Mouse (Mus musculus): ENCODE results near the gene Chd2.
A peak's percentile ranks its signal among the peaks of the same experiment; 100 is the strongest.
"Not testable (repeated sequence)": the region's sequence is repeated elsewhere in the genome, so short reads cannot be mapped to it uniquely, and the experiment has no call there.

The Chd2 gene

DNA sequence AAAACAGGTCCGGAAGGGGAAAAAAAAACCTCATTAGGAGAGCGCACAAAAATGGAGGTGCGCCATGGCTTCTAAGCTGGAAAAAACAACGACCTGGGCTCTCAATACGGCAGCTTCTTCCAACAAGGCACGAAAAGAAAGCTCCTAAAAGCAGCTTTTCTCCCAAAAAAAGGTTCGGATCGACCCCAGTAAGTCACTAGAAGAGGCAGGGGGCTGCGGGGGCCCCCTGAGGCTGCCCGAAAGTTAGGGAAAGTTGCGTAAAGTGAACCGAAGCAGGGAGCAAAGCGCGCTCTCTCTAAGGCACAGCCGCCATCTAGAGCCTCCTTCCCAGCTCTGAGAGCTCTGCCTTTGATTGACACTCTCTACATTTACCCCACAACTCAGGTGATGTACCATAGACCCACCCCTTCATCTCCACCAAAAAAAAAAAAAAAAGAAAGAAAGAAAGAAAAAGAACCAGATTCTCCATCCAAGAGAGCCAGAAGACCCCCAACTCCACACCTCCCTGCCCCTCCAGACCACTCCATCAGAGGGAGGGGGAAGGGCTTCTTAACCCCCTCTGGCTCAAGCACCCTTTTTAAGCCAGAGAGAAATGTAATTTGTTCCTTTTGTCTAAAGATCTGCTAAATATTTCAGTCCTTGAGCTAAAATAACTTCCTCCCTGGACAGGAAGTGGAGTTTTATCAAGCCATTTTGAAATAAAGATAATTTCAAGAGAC, at the start of gene Chd2:
Gene Chd2, minus strand, starts transcription at position 419 of the 719 bp plus-strand sequence.
- peak; percentile 64 for DNase-seq (ENCODE audit: low read depth, low spot score)

DNA sequence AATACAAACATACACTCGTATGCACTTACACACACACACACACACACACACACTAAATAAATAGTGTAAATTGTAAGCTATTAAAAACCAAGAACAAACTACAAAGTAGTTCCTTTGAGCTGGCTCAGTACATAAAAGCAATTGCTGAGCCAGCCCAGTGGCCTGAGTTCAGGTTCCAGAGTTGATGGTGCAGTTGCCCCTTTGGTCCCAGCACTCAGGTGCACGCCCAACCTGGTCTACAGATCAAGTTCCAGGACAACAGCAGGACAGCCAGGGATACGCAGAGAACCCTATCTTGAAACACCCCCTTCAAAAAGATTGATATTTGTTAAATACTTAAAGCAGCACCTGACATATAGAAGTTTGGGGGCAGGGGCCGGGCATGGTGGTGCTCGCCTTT, 49.1 kb upstream of the Chd2 start:
- no peak for DNase-seq (ENCODE audit: low read depth, low spot score)

DNA sequence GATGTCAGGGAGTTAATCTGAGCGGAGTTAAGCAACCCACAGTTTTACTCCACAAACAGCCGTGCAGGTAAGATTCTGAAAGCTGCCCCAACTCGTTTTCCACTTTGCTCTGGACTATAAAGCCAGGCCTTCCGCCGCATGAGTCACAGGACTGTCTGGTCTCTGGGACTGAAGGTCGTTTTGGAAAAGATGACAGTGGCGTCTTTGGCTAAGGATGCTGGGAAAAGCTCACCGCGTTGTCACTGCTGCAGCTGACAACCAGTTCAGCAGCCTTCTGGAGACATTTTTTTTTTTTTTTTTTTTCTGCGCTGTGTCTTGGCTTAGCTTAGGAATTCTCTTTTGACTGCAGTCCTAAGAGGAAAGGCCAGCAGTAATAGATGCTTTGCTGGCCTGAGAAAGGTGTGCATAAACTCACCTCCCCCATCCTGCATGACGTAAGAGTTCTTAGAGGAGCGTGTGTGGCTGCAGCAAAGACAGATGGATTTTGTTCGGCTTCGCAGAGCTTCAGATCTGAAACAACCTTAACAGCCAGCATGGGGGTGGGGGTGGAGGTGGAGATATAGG, 47.7 kb upstream of the Chd2 start:
- peak; percentile 74 for DNase-seq (ENCODE audit: low read depth, low spot score)

DNA sequence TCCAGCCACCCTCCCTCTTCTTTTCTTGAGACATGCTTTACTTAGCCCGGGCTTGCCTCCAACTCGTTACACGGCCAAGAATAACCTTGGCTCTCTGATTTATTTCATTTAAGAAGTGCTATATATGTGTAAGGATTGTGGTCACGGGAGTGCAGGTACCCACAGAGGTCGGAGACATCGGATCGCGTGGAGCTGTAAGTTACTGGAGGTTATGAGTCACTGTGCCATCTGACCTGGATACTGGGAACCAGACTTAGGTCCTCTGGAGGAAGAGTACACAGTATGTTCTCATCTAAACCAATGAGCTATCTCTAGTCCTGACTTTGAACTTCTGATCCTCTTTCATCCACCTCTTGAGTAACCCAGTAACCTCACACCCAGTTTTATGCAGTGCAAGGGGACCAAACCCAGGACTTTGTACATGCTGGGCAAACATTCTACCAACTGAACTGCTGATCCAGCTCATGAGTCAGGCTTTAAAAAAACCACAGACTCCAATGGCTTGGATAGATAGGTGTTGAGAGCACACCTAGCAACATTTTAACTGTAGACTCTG, 46.8 kb upstream of the Chd2 start:
- DNase-seq (ENCODE audit: low read depth, low spot score) = peak; percentile 65

DNA sequence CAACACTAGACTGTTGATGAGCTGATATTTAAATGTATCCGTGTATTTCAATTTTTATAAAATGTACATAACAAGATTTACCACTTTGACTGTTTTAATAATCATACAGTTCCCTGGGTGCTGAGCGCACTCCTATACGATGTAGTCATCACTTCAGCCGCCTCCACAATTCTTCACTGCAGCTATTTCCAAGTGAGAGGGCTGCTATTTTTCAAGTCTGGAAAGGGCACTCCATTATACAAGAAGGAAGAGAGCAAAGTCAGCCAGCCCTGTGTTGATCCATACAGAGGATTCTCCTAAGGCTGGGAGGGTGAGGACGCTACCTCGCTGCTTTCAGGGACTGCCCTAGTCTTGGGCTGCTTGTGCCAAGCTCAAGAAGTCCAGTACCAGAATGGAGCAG, 45.1 kb upstream of the Chd2 start:
- no peak for DNase-seq (ENCODE audit: low read depth, low spot score)

DNA sequence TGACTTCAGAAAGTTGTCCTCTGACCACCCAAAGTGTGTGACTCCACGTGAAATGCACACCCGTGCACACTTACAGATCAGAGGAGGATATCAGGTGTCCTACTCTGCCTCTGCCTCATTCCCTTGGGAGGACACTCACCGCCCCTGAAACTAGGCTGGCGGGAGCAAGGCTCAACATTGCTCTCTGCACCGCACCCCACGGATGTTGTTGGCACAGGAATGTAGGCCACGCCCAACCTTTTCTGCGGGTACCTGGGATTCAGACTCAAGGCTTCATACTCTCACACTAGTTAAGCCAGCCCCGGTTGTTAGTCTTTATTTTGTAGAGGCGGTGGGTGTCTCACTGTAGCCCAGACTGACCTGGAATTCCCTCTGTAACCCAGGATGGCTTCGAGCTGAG, 44.6 kb upstream of the Chd2 start:
- DNase-seq (ENCODE audit: low read depth, low spot score) = no peak

DNA sequence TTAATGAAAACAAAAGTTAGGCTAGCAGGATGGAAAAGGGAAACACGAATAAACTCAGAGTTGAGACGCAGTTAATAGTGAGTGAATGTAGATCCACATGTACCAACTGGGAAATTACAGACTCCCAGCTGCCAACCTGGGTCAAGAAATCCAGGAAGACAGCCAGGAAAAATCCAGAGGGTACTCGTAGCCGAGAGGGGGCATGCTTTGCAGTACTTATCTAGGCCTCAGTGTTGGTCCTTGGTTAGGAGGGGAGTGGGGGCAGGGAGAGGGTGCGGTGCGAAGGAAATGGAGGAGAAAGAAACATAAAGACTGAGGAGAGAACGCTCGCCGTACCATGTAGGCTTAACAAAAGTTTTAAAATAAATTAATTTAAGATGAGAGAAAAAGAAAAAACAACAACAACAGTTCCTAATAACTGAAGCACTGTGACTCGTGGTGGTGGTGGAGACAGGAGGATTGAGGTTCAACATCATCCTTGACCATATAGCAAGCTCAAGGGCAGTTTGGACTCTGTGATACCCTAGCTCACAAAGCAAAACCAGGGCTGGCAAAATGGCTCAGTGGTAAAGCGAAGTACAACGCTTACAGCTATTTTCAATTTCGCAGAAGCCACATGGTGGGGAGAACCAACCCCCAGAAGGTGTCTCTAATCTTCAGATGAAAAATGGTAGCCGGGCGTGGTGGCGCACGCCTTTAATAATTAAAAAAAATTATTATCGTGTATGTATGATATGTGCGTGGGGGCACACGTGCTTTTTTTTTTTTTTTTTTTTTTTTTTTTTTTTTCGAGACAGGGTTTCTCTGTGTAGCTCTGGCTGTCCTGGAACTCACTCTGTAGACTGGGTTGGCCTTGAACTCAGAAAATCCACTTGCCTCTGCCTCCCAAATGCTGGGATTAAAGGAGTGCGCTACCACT, 43.7 kb upstream of the Chd2 start:
- no peak for DNase-seq (ENCODE audit: low read depth, low spot score)

DNA sequence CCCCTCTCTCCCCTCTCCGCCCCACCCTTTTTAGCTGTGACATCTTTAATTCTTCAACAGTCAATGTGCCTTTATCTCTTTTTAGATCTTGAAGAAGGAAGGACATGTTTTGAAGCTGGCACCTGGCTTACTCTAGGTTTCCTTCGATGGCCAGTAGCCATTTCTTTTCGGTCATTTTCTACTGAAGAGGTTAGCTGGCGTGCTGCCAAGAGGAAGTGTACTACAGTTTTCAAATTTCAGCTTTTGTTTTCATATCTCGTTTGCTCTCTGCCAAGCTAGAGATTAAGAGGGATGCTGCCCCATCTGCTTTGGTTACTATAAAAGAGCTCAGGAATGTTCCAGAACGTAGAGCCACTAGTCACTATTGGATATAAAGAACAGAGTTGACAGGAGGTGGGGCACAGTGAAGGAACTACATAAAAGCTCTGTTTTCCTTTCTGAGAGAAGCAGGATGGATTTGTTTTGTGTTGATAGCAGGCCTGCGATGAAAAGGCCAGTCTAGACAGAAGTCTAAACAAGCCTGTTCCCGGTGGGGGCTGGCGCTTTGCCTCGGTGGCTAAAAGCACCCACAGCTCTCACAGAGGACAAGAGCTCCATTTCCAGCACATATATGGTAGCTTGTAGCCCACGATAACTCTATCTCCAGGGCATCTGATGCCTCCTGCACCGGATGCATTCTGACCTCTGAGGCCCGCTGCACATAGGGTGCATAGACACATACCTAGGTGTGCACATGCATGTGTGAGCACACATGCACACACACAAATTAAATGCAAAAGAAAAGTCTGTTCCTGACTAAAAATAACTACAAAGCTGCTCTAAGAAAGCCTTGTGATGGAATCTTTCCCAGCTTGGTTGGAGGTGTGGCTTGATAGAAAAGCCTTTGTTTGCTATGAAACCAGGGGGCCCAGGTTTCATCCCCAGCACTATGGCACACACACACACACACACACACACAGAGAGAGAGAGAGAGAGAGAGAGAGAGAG, 42.7 kb upstream of the Chd2 start:
- DNase-seq (ENCODE audit: low read depth, low spot score) = no peak

DNA sequence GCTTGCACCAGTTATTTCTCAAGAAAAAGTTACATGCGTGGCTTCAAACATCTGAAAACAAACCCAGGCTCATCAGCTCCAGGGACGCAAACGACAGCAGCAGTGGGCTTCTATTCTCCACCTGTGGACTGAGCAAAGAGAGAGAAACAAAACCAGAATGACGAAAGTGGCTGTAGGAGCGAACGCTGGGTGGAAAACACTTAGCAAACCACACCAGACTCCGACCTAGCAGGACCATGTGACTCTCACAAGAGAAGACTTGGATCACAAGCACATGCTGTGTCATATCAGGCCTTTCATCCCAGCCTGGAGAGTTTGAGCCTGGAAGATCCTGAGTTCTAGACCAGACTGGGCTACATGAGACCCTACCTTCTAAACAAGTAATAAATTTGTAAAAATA, 41.8 kb upstream of the Chd2 start:
- no peak for DNase-seq (ENCODE audit: low read depth, low spot score)

DNA sequence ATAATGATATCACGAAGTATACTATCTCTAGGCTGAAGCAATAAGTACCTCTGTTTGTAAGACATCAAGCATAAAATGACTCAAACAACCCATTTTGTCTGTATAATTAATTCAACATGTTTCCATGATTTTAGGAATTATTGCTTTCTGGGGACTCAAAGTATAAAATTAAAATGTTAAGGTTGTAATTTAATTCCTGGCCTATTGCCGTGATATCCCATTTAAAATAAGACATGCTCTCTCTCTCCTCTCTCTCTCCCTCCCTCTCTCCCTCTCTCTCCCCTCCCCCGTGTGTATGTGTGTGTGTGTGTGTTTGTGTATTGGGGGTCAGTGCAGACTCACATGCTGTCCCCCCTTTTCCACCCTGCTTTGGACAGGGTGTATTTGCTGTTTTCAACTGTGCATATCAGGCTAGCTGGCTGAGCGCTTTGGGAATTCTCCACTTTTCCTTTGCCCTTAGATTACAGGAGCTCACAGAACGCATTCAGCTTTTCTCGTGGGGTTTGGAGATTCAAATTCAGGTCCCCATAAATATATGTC, 40.3 kb upstream of the Chd2 start:
- no peak for DNase-seq (ENCODE audit: low read depth, low spot score)

DNA sequence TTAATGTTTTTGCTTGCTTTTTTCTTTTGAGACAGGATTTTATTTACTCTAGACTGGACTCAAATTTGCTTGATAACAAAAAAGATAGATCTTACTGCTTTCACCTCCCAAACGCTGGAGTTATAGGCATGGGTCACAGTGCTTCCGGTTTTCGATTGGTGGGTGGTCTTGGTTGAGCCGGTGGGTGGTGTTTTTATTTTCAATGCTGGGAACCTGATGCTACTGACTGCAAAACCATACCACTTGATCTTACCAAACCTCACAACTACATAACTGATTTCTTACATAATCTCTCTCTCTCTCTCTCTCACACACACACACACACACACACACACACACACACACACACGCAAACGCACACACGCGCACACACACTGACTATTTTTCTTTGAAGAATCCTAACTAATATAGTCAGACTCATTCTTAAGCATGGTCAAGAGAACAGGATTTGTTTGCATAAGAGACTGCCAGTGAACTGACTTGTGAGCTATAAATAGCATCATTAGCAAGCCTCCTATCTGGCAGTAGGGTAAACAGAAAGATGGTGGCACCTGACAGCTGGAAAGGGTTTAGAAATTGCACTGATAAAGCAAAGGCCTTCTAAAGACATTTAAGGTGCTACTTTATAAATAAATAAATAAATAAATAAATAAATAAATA, 37.6 kb upstream of the Chd2 start:
- peak; percentile 78 for DNase-seq (ENCODE audit: low read depth, low spot score)

DNA sequence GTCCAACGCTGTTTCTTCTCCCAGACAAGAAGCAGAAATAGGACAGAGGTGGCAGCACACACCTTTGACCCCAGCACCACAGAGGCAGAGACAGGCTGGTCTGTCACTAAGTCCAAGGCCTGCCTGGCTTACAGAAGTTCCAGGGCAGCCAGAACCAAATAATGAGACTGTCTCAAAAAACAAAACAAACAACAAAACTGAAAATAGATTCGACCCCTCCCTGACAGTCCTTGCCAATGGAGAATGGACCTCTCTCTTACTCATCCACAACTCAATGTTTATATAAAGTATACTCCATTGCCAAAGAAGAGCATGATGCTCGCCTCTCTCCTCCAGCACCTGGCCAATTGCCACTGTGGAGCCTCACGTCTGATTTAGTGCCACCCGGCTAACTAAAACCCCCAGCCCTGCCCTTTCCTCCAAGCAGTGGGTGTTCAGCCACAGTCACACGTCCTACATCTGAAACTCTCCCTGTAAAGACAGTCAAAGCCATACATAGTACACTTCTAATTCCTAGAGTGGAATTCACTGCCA, 36.3 kb upstream of the Chd2 start:
- DNase-seq (ENCODE audit: low read depth, low spot score) = no peak

DNA sequence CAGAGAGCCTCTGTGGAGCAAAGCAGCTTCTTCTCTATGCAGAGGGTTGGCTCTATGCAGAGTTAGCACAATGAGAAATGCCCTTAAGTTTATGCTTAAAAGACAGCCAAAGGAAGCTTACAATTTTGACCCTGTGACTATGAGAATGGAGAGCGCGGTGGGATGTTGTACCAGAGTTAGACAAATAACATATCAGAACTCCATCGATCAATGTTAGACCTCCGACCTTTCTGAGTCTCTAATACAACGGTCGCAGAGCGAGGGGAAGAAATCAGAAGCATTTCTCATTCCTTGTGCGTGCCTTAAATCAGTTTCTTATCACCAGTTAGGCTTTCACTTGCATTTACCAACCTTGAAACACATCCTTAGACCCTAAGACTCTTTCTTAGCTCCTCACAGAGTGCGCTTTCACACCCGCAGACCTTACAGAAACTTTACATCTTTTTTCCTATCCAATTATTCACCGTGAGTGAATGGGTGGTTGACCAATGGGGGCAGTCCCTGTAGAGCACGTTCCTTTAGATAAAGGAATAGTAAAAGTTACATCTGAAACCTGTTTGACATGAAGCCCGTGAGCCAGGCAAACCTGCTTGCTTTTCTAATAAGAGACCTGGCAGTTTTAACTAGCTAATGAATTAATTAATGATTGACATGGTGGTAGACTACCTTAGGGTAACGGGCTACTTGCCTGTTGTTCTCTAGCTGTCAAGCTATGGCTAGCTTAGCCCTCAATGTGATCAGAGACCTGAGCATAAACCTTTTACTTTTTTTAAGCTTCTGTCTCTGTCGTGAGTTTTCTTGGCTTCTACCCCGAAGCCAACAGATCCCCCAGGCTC, 34.7 kb upstream of the Chd2 start:
- DNase-seq (ENCODE audit: low read depth, low spot score) = no peak

DNA sequence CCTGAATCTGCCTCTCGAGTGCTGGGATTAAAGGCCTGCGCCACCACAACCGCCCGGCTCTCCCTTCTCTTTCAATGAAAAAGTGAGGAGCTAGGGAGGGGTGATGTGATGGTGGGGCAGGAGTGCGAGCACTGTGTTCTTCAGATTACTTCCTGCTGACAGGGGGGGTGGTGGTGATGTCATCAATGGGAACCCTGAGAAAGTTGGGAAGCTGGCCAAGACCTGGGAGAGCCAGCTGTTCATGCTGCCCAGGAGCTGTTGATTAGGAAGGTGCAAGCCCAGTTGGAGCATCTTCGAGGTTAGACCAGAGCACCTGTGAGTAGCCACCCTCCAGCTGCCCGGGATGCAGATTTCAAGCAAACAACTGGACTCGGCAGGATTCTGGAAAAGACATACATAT, 33.6 kb upstream of the Chd2 start:
- DNase-seq (ENCODE audit: low read depth, low spot score) = no peak

DNA sequence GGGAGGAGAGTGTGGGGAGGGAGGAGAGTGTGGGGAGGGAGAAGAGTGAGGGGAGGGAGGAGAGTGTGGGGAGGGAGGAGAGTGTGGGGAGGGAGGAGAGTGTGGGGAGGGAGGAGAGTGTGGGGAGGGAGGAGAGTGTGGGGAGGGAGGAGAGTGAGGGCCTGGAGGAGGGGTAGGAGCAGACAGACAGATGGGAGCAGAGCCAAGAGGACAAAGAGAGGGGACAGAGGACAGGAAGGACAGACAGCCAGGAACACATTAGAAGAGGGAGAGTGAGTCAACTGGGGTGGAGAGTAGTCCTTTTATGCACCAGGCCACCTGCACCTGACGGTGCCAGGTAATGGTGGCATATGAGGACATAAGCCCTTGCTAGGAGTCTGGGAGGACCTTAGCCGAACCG, 33.0 kb upstream of the Chd2 start:
- not testable (repeated sequence) for DNase-seq (ENCODE audit: low read depth, low spot score)

DNA sequence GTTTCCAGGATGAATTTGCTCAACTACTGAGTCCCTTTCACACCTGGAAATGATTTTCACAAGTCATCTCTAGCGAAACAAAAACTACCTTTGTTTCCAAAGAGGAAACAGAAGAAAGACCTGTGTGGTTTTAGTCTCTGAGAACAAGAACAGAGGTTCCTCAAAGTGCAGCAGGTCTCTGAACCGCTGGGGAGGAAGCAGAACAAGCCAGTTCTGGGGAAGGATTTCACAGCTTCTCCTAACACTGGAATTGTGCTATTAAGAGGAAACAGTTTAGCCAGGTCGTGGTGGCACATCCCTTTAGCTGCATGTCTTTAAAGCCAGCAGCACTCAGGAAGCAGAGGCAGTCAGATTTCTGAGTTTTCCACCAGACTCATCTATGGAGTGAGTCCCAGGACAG, 30.9 kb upstream of the Chd2 start:
- DNase-seq (ENCODE audit: low read depth, low spot score) = no peak

DNA sequence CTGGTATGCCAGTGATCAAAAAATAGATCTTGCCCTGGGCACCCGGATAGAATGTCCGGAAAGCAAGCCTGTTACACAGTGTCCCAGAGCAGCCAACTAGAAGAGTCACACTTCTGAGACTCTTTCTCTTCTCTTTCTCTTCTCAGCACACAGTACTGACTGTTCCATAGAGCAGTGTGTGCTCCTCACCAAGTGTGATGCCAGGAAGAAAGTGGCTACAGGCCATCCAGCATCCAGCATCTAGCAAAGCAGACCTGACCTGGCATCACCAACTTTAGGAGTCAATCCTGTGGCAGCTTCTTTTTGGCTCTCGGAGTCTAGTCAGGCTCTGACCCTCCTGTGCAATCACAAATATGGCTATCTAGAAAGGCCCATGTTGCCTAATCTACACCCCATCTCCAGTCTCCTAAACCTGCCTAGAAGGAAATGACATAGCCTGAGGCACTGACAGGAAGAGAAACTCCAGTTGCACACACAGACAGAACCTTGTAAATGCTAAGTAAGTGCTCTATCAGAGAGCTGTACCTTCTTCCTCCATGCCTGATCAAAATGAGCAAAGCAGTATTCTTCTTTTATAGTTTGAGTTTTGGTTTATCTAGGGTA, 27.3 kb upstream of the Chd2 start:
- peak; percentile 49 for DNase-seq (ENCODE audit: low read depth, low spot score)

DNA sequence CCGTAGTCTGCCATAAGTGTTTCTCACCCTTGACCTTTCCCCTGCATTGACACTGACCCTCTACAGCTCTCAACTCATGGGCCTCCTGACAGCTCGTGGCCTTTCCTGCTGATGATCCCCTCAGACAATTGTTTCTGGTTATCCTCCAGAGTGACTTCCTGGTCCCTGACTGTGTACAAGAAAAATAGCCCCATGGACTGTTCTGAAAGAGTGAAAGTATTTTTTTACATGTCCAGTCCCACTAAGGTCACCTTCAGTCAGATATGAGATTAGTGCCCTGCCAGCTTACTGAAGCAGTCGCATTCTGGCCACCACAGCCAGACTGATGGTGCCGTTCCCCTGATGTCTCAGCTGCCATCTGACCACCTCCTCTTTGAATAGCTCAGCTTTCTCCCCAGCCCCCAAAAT, 26.1 kb upstream of the Chd2 start:
- no peak for DNase-seq (ENCODE audit: low read depth, low spot score)

DNA sequence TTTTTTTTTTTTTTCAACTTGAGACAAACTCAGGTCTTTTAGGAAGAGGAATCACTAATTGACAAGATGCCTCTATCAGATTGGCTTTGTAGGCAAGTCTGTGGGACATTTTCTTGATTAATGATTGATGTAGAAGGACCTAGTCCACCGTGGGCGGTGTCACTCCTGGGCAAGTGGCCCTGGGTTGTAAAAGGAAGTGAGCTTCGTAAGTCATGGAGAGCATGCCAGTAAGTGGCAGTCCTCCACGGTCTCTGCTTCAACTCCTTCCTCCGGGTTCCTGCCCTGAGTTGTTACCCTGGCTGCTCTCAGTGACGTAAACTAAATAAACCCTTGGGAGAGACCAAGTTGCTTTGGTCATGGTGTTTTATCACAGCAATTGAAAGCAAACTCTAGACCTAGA, 22.5 kb upstream of the Chd2 start:
- DNase-seq (ENCODE audit: low read depth, low spot score) = no peak
